Mouse (Mus musculus): ENCODE measurements around the gene Abat. TPM values are rescaled to one million over a fixed set of nuclear protein-coding genes. Genes with fewer than 3 reads are reported as not detected.

The Abat gene
- polyA plus RNA-seq (2012; rRNA removed), result 3.2 and 4.2 TPM in 2 replicates

- TF ChIP-seq POLR2A (IDR thresholded peaks at IDR 0.05; ENCODE audit: borderline replicate concordance, extremely low read depth, low read depth, low read length) (peak; percentile 64; the same call in 1 of the 2 replicates), CTCF (IDR thresholded peaks at IDR 0.05; ENCODE audit: insufficient read depth, low read length) (no peak)
- peak within 1 kb of the TSS; percentile 75 for H3K4me3 ChIP-seq (replicated peaks; ENCODE audit: extremely low read depth, low read depth, low read length)
- DNase-seq, result peak; percentile 79
- 2% methylated on average over 46 of the region's 46 CpGs for WGBS
- no peaks in the 10 kb centered on the region for H3K4me1 ChIP-seq (ENCODE audit: control insufficient read depth, insufficient read depth, low read length)
These were observed at the start of gene Abat for GRCm38 (mm10) chr16:8513236-8513906. Gene Abat (plus strand): TSS chr16:8513429.

GRCm38 (mm10) chr16:8470132-8470531, 43.1 kb upstream of the Abat start:
- TF ChIP-seq POLR2A (IDR thresholded peaks at IDR 0.05; ENCODE audit: borderline replicate concordance, extremely low read depth, low read depth, low read length), result no peak
- TF ChIP-seq CTCF (IDR thresholded peaks at IDR 0.05; ENCODE audit: insufficient read depth, low read length), result no peak
- 81% methylated on average over 2 of the region's 2 CpGs for WGBS
- H3K4me3 ChIP-seq (replicated peaks; ENCODE audit: extremely low read depth, low read depth, low read length), result no peak overlapping the region
- H3K4me1 ChIP-seq (ENCODE audit: control insufficient read depth, insufficient read depth, low read length), result no peaks in the 10 kb centered on the region
- DNase-seq, result no peak

GRCm38 (mm10) chr16:8470603-8471481, 42.4 kb upstream of the Abat start, which contains the start of gene Mettl22:
Gene Mettl22 (plus strand): TSS chr16:8470788.
- under 1% methylated on average over 48 of the region's 48 CpGs for WGBS

GRCm38 (mm10) chr16:8487396-8488005, 25.7 kb upstream of the Abat start:
- no peak for DNase-seq
- 91% methylated on average over 9 of the region's 9 CpGs for WGBS
- Histone ChIP-seq H3K4me1 (ENCODE audit: control insufficient read depth, insufficient read depth, low read length) (no peaks in the 10 kb centered on the region), H3K4me3 (replicated peaks; ENCODE audit: extremely low read depth, low read depth, low read length) (no peak overlapping the region)
- TF ChIP-seq POLR2A (IDR thresholded peaks at IDR 0.05; ENCODE audit: borderline replicate concordance, extremely low read depth, low read depth, low read length) (no peak), CTCF (IDR thresholded peaks at IDR 0.05; ENCODE audit: insufficient read depth, low read length) (no peak)

More at GRCm38 (mm10) chr16:8470603-8471481, 42.4 kb upstream of the Abat start, which contains the start of gene Mettl22:
- Histone ChIP-seq H3K4me1 (ENCODE audit: control insufficient read depth, insufficient read depth, low read length) (no peaks in the 10 kb centered on the region), H3K4me3 (replicated peaks; ENCODE audit: extremely low read depth, low read depth, low read length) (peak within 1 kb of the TSS; percentile 89)
- TF ChIP-seq POLR2A (IDR thresholded peaks at IDR 0.05; ENCODE audit: borderline replicate concordance, extremely low read depth, low read depth, low read length), result peak; percentile 28; the same call in 1 of the 2 replicates
- no peak for TF ChIP-seq CTCF (IDR thresholded peaks at IDR 0.05; ENCODE audit: insufficient read depth, low read length)
- DNase-seq, result peak; percentile 84

GRCm38 (mm10) chr16:8489340-8489739, 23.9 kb upstream of the Abat start:
- TF ChIP-seq POLR2A (IDR thresholded peaks at IDR 0.05; ENCODE audit: borderline replicate concordance, extremely low read depth, low read depth, low read length), result no peak
- TF ChIP-seq CTCF (IDR thresholded peaks at IDR 0.05; ENCODE audit: insufficient read depth, low read length), result no peak
- WGBS, result 85% methylated on average over 5 of the region's 5 CpGs
- no peak for DNase-seq

GRCm38 (mm10) chr16:8491743-8492490, 21.3 kb upstream of the Abat start:
- WGBS, result 36% methylated on average over 13 of the region's 13 CpGs
- no peak for TF ChIP-seq CTCF (IDR thresholded peaks at IDR 0.05; ENCODE audit: insufficient read depth, low read length)
- no peak for TF ChIP-seq POLR2A (IDR thresholded peaks at IDR 0.05; ENCODE audit: borderline replicate concordance, extremely low read depth, low read depth, low read length)
- no peaks in the 10 kb centered on the region for H3K4me1 ChIP-seq (ENCODE audit: control insufficient read depth, insufficient read depth, low read length)
- no peak for DNase-seq
- no peak overlapping the region for H3K4me3 ChIP-seq (replicated peaks; ENCODE audit: extremely low read depth, low read depth, low read length)

More at GRCm38 (mm10) chr16:8489340-8489739, 23.9 kb upstream of the Abat start:
- H3K4me1 ChIP-seq (ENCODE audit: control insufficient read depth, insufficient read depth, low read length), result no peaks in the 10 kb centered on the region
- H3K4me3 ChIP-seq (replicated peaks; ENCODE audit: extremely low read depth, low read depth, low read length), result no peak overlapping the region

- Histone ChIP-seq H3K4me3 (replicated peaks; ENCODE audit: extremely low read depth, low read depth, low read length) (no peak overlapping the region), H3K4me1 (ENCODE audit: control insufficient read depth, insufficient read depth, low read length) (no peaks in the 10 kb centered on the region)
- DNase-seq, result peak; percentile 51
- WGBS, result 19% methylated on average over 4 of the region's 4 CpGs
- TF ChIP-seq POLR2A (IDR thresholded peaks at IDR 0.05; ENCODE audit: borderline replicate concordance, extremely low read depth, low read depth, low read length) (no peak), CTCF (IDR thresholded peaks at IDR 0.05; ENCODE audit: insufficient read depth, low read length) (peak; percentile 90)
These were observed 19.0 kb upstream of the Abat start for GRCm38 (mm10) chr16:8494268-8494667.

- WGBS, result 47% methylated on average over 2 of the region's 2 CpGs
- no peak for DNase-seq
- TF ChIP-seq CTCF (IDR thresholded peaks at IDR 0.05; ENCODE audit: insufficient read depth, low read length) (no peak), POLR2A (IDR thresholded peaks at IDR 0.05; ENCODE audit: borderline replicate concordance, extremely low read depth, low read depth, low read length) (no peak)
- H3K4me3 ChIP-seq (replicated peaks; ENCODE audit: extremely low read depth, low read depth, low read length), result no peak overlapping the region
- no peaks in the 10 kb centered on the region for H3K4me1 ChIP-seq (ENCODE audit: control insufficient read depth, insufficient read depth, low read length)
These were observed 16.3 kb upstream of the Abat start for GRCm38 (mm10) chr16:8496967-8497366.
